Mouse (Mus musculus) WW6 (cell line): ENCODE measurements around the gene 4930404N11Rik.

Source experiments
- DNase-seq: peaks from one replicate; pipeline ENCODE4 v3.0.0-alpha.2; 2013; ENCODE audit warnings: low read depth, low spot score

Gene 4930404N11Rik

DNA sequence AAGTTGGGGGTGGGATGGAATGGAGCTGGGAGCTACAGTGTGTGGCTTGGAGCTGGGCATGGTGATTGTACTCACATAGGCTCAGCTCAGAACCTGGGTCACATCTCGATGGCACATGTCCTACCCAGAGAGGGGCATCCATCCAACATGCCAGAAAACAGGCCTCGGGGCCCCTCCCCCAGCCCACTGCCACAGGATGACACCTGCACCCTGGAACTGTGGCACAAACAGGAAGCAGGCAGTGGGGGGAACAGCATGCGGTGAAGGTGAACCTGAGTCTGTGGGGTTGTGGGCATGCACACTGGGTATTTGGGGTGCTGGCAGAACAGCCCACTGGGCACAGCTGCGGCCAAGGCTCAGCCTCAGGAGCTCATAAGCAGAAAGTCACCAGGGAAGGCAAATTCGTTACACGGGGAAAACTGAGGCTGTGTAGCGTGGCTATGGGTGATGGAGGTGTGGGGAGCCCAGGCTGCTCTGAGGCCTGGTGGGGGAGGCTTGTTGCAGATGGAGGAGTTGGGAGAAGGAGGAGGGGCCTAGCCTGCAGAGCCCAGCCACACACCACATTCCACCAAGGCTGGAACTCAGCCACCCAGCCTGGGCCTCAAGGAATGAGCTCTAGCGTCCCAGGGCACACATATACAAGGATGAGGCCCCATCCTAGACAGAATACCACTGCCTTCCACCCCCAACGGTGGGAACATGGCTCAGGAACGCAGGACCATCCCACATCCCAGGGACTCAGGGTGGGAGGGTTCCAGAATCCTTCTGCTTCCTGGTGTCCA lies 36.2 kb downstream of the 4930404N11Rik start:
- DNase-seq, result no peak

DNA sequence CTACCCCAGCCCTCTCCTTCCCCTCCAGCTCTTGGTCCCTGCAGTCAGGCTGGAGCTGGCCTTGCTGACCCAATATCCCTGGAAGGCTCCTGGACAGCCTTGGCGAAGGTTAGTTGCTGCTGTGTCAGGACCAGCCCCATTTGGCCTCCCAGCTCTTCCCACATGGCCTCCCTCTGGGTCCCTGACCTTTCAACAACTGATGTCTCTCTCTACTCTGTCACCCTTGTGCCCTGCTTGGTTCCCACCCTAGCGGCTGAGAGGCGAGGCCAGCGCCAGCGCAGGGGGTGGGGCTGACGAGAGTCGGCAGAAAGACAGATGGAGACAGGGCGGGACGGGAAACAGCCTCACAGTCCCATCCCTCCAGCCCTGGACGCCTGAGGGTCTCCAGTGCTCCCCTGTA lies 37.2 kb downstream of the 4930404N11Rik start, which contains the start of gene Tbxa2r:
Tbxa2r (plus strand) TSS at position 346 of the 400 bp plus-strand sequence.
- DNase-seq, result no peak

GRCm38 (mm10) chr10:81327959-81328358 lies 37.7 kb downstream of the 4930404N11Rik start:
- DNase-seq, result no peak

- no peak for DNase-seq
Observed at GRCm38 (mm10) chr10:81326858-81327257, 38.8 kb downstream of the 4930404N11Rik start.

GRCm38 (mm10) chr10:81325781-81326180 lies 39.8 kb downstream of the 4930404N11Rik start:
- no peak for DNase-seq

GRCm38 (mm10) chr10:81325176-81325575 lies 40.4 kb downstream of the 4930404N11Rik start:
- no peak for DNase-seq

DNA sequence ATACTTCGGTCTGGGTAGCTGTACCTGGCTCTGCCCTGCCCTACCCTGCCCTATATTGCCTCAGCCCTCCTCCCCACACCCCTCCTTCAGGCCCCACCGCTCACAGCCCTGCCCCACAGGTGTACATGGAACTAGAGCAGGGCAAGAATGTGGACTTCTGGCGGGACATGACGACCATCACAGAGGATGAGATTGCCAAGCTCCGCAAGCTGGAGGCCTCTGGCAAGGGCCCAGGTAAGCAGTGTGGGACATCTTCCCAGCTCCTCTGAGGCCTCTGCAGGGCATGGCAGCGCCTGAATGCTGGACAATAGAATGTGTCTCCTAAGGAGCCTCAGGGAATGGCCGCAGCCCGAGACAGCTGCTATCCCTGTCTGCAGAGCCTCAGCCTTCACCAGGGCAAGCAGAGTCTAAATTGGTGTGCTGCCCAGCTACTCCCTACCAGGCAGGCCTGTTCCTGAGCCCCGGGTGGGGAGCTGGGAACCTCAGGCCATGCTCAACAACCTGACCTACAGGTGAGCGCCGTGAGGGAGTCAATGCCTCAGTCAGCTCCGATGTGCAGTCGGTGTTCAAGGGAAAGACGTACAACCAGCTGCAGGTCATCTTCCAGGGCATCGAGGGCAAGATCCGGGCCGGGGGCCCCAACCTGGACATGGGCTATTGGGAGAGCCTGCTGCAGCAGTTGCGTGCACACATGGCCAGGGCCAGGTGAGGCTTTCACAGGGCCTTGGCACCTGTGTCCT lies 41.7 kb downstream of the 4930404N11Rik start:
- DNase-seq, result no peak

GRCm38 (mm10) chr10:81323141-81323775 lies 42.4 kb downstream of the 4930404N11Rik start:
- DNase-seq, result no peak

GRCm38 (mm10) chr10:81322444-81322843 lies 43.2 kb downstream of the 4930404N11Rik start:
- DNase-seq, result no peak

DNA sequence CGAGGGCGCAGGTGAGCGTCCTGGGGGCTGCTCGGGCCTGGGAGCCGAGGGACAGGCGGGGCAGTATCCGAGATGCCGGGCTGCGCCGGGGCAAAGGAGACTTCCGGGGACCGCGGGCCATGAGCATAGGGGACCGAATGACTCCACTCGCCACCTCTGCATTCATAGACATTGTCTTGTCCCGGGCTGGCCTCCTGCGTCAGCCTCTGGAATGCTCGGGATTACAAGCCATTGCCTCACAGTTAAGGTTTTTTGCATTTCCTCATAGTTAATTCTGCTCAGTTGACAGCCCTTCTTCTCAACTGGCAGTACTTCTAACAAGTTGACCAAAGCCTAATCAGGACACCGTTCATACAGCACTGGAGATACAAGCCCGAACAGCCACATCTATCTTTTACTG lies 44.2 kb downstream of the 4930404N11Rik start:
- DNase-seq, result no peak

GRCm38 (mm10) chr10:81320550-81321347 lies 44.9 kb downstream of the 4930404N11Rik start, which contains the start of gene Cactin:
TSS of gene Cactin (plus strand) at chr10:81321103.
- peak; percentile 100 for DNase-seq

DNA sequence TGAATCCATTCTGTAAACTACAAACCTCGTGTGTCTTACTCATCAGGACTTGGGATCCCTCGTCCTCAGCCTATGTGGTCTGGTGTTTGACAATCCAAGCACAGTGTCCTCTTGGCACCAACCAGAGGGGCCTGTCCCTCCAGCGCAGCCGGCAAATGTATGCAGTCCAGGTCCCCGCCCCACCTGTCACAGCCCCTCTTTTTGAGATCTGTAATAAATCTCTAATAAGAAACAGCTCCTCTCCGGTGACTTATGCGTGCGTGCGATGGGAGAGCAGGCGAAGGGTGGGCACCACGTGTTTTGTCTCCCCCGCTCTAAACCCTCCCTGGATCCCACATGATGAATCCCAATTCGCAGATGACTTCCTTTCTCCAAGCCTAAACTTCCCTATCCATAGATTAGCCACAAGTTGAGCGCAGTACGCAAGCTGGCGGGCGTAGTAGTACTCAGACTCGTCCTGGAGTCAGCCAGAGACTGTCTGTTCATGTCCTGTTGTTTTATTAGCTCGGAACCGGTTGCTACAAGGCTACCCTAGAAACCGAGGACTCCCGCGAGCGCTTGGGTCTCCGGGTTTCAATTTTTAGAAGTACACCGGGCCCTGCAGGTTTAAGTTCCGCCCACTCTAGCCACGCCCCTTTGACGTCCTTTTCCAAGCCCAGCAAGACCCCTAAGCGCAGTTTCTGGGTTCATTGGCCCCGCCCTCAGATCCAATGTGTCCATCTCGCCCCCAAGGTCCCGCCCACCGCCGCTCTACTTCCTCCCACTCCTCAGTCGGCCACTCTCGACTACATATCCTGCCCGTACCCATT lies 45.7 kb downstream of the 4930404N11Rik start:
- peak; percentile 96 for DNase-seq

DNA sequence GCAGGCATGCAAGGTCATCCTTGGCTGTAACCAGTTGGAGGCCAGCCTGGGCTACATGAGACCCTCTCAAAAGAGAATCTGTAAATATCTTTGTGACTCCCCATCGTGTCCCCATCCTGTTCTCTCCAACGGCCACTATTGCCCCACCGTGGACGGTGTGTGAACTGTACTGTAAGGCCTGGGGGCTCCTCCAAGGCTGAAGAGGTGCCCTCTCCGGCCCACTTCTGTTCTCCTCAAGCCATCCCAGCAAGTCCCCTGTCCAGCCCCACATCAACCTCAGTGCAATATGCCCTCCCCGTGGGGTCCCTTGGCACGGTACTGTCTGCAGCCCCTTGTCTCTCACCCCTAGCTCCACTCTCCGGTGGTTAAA lies 46.3 kb downstream of the 4930404N11Rik start:
- DNase-seq, result no peak

- no peak for DNase-seq
Observed at GRCm38 (mm10) chr10:81318589-81319329, 46.9 kb downstream of the 4930404N11Rik start.

- peak; percentile 53 for DNase-seq
Observed at GRCm38 (mm10) chr10:81317273-81317672, 48.3 kb downstream of the 4930404N11Rik start.

DNA sequence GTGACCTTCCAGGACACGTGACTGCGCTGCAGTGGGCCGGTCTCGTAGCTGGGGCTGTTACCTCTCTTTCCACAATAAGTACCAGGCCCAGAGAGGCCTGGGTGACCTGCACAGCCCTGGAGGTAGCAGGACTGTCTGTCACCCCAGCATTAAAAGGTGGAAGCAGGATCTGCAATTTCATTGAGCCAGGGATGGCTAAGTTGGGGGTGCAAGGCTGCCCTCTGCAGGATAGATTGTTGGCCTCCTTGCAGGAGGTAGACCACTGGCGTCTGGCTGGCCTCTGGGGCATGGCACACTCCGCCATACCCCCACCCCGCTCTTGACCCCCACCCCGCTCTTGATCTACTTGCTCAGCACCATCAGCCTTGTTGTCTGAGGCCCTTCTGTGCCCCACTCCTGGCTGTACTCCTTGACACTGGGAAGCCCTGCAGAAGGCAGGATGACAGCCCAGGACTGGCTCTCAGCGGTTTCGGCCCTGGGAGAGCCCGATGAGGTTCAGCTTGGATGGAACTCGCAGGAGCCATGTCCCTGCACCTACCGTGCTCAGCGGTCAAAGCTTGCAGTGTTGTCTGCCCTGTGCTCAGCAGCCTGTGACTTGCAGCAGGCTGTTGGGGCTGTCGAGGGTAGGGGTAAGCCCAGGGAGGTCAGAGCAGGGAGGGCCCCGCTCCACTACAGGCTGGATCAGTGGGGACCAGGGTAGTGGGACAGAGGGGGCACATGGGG lies 49.1 kb downstream of the 4930404N11Rik start:
- no peak for DNase-seq

DNA sequence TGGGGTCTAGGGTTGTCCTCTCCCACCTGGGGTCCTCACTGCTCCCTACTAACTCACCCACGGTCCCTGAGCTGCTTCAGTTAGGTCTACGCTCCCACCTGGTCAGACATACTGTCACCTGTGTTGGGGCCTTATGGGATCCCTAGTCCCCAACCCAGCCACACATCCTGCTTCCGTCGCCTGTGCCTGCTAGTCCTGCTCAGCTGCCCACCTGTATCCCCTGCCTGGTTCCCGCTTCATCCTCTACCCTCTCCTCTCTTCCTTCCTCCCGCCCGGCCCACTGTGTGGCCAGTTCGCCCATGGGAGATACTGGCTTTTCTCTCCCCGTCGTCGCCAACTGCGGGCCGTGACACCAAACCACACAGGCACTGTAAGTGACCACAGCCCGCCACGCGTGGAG lies 50.0 kb downstream of the 4930404N11Rik start:
- DNase-seq, result no peak

- no peak for DNase-seq
Observed at GRCm38 (mm10) chr10:81314201-81314600, 51.4 kb downstream of the 4930404N11Rik start.

- DNase-seq, result no peak
Observed at GRCm38 (mm10) chr10:81313581-81313980, 52.0 kb downstream of the 4930404N11Rik start.
